26 mouse cellular contexts compared by ENCODE assay signal in the genomic region with DNA sequence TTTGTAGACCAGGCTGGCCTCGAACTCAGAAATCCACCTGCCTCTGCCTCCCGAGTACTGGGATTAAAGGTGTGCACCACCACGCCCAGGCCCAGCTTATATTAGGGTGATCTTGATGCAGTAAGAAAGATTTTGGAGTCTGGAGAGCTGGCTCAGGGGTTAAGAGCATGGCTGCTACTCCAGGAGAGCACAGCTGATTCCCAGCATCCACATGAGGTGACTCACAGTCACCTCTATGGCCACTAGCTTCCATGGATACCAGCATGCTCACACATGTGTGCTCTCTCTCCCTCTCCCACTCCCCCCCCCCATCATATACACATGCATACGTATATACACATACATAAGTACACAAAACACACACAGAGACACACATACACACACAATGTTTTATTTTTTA. TPM values are rescaled to one million over a fixed set of nuclear protein-coding genes. Genes with fewer than 3 reads are reported as not detected.
DNase-seq lines count a peak whose midpoint lies in the region; ATAC-seq and TF ChIP-seq lines count a peak whose summit lies in the region.
"Had no signal": no experiment of that assay in that cellular context is flagged by ENCODE, and none has a peak within 500 bp of the region (broad histone marks: within the 10 kb centered on the region; RNA-seq: fewer than 3 reads in every experiment).

No protein-coding gene starts in this region.

- no peaks in the 10 kb centered on the region for H3K9me3 ChIP-seq in heart, postnatal 0 days (replicated peaks; ENCODE audit: control insufficient read depth, low read length)
- H3K9me3 ChIP-seq in heart, embryonic 10.5 days: no peaks in the 10 kb centered on the region
- H3K9me3 ChIP-seq in liver, embryonic 12.5 days (replicated peaks): no peaks in the 10 kb centered on the region
- H3K9me3 ChIP-seq in intestine, embryonic 16.5 days (ENCODE audit: control insufficient read depth, low read length): no peaks in the 10 kb centered on the region
- H3K9me3 ChIP-seq: embryonic facial prominence, embryonic 13.5 days; forebrain, embryonic 13.5 days; hindbrain, embryonic 10.5 days; intestine, embryonic 15.5 days had no signal

- DNase-seq in heart, postnatal 0 days (ENCODE audit: low spot score): no peak
- no peak for DNase-seq in heart, embryonic 10.5 days (ENCODE audit: low spot score)
- no peak for DNase-seq in liver
- peak; percentile 29 for DNase-seq in A20 (ENCODE audit: low read depth, low spot score)
- DNase-seq in layer of hippocampus, adult 18-20 months (ENCODE audit: low spot score in 2 of 2): no peak
- DNase-seq: adrenal gland, postnatal 14 days; cerebellum, adult 18-20 months; cerebellum, adult 9-11 months; cerebellum, postnatal 36 days; gastrocnemius, postnatal 25 days had no signal

- no peak overlapping the region for H3K9ac ChIP-seq in heart, postnatal 0 days (replicated peaks; ENCODE audit: low read depth, low read length)
- no peak overlapping the region for H3K9ac ChIP-seq in liver, embryonic 12.5 days
- no peak overlapping the region for H3K9ac ChIP-seq in intestine, embryonic 16.5 days (ENCODE audit: low read depth, low read length)
- H3K9ac ChIP-seq: embryonic facial prominence, embryonic 13.5 days; forebrain, embryonic 13.5 days; intestine, embryonic 15.5 days had no signal

- TF ChIP-seq CTCF in heart, postnatal 0 days (IDR thresholded peaks at IDR 0.05; ENCODE audit: low read depth): no peak

- no peak overlapping the region for H3K4me3 ChIP-seq in heart, postnatal 0 days (ENCODE audit: low read depth, low read length)
- no peak overlapping the region for H3K4me3 ChIP-seq in heart, embryonic 10.5 days
- H3K4me3 ChIP-seq in liver, embryonic 12.5 days: no peak overlapping the region
- no peak overlapping the region for H3K4me3 ChIP-seq in brown adipose tissue, adult 24 weeks (ENCODE audit: insufficient read depth, low read depth, low read length)
- H3K4me3 ChIP-seq in intestine, embryonic 16.5 days (ENCODE audit: low read length): no peak overlapping the region
- H3K4me3 ChIP-seq: intestine, embryonic 15.5 days had no signal

- peaks cover 13% of the 10 kb centered on the region for H3K4me1 ChIP-seq in heart, postnatal 0 days (ENCODE audit: control insufficient read depth, insufficient read depth)
- peaks cover 24% of the 10 kb centered on the region for H3K4me1 ChIP-seq in heart, embryonic 10.5 days
- peaks cover 46% of the 10 kb centered on the region for H3K4me1 ChIP-seq in liver, embryonic 12.5 days
- H3K4me1 ChIP-seq in brown adipose tissue, adult 24 weeks (ENCODE audit: control insufficient read depth, insufficient read depth, insufficient read length, low read length): peaks cover 9% of the 10 kb centered on the region
- H3K4me1 ChIP-seq in intestine, embryonic 16.5 days (ENCODE audit: control insufficient read depth, insufficient read depth, low read length): peaks cover 15% of the 10 kb centered on the region

- no peak for TF ChIP-seq EP300 in heart, postnatal 0 days (IDR thresholded peaks at IDR 0.05; ENCODE audit: low read depth)

- 84% methylated on average over 4 of the region's 4 CpGs for WGBS in heart, postnatal 0 days
- WGBS in heart, embryonic 10.5 days: 80% methylated on average over 4 of the region's 4 CpGs
- 67% methylated on average over 4 of the region's 4 CpGs for WGBS in liver, embryonic 12.5 days (ENCODE audit: insufficient replicate concordance)
- 90% methylated on average over 4 of the region's 4 CpGs for WGBS in intestine, embryonic 16.5 days

- H3K4me2 ChIP-seq in heart, postnatal 0 days (ENCODE audit: low read depth, low read length): no peak overlapping the region
- no peak overlapping the region for H3K4me2 ChIP-seq in liver, embryonic 12.5 days
- H3K4me2 ChIP-seq in intestine, embryonic 16.5 days (ENCODE audit: low read depth, low read length): no peak overlapping the region
- H3K4me2 ChIP-seq: embryonic facial prominence, embryonic 13.5 days; intestine, embryonic 15.5 days had no signal

- no peaks in the 10 kb centered on the region for H3K36me3 ChIP-seq in heart, postnatal 0 days (replicated peaks; ENCODE audit: control insufficient read depth, insufficient read depth, low read length)
- no peaks in the 10 kb centered on the region for H3K36me3 ChIP-seq in heart, embryonic 10.5 days
- H3K36me3 ChIP-seq in liver, embryonic 12.5 days: no peaks in the 10 kb centered on the region
- H3K36me3 ChIP-seq in intestine, embryonic 16.5 days (ENCODE audit: control insufficient read depth, insufficient read depth, low read length): no peaks in the 10 kb centered on the region
- H3K36me3 ChIP-seq: embryonic facial prominence, embryonic 13.5 days; hindbrain, embryonic 10.5 days; intestine, embryonic 15.5 days had no signal

- peak overlapping the region; percentile 20; the same call in 1 of the 2 replicates for H3K27ac ChIP-seq in heart, postnatal 0 days (ENCODE audit: low read depth)
- H3K27ac ChIP-seq in heart, embryonic 10.5 days: no peak overlapping the region
- H3K27ac ChIP-seq in liver, embryonic 12.5 days: 0 out of 2 replicates have a peak overlapping the region, but pooled peaks have one; percentile 40
- H3K27ac ChIP-seq in brown adipose tissue, adult 24 weeks (replicated peaks; ENCODE audit: low read depth, low read length): 0 out of 2 replicates have a peak overlapping the region, but pooled peaks have one; percentile 13
- no peak overlapping the region for H3K27ac ChIP-seq in intestine, embryonic 16.5 days (ENCODE audit: low read length)
- H3K27ac ChIP-seq: forebrain, embryonic 13.5 days; intestine, embryonic 15.5 days had no signal

- no peak for ATAC-seq in heart, postnatal 0 days (ENCODE audit: insufficient read depth, low read depth)
- ATAC-seq in liver, embryonic 12.5 days: no peak
- ATAC-seq in intestine, embryonic 16.5 days: no peak
- ATAC-seq: forebrain, embryonic 13.5 days; intestine, embryonic 15.5 days; Patski had no signal

- H3K27me3 ChIP-seq in heart, postnatal 0 days (ENCODE audit: control insufficient read depth, insufficient read depth, low read length): no peaks in the 10 kb centered on the region
- no peaks in the 10 kb centered on the region for H3K27me3 ChIP-seq in heart, embryonic 10.5 days (ENCODE audit: insufficient read depth, poor library complexity, severe bottlenecking)
- H3K27me3 ChIP-seq in liver, embryonic 12.5 days (replicated peaks): no peaks in the 10 kb centered on the region
- no peaks in the 10 kb centered on the region for H3K27me3 ChIP-seq in intestine, embryonic 16.5 days (replicated peaks; ENCODE audit: control insufficient read depth, insufficient read depth, low read length)
- H3K27me3 ChIP-seq: embryonic facial prominence, embryonic 13.5 days; forebrain, embryonic 13.5 days; intestine, embryonic 15.5 days; Patski had no signal

RNA-seq across cellular contexts. Expression of a gene that starts 2.8 kb away (rescaled TPM):
- total RNA-seq in heart, postnatal 0 days (2014; rRNA removed; ENCODE audit: low replicate concordance): 41.9 and 59.4 TPM in 2 replicates
- 29.0 and 29.9 TPM in 2 replicates for polyA plus RNA-seq in heart, postnatal 0 days (2015; fragmentation: Nextera tagmentation; extraction: Ambion mirVana)
- polyA plus RNA-seq in heart, embryonic 10.5 days (2016; fragmentation: Nextera tagmentation; extraction: Ambion mirVana): 32.5 and 38.6 TPM in 2 replicates
- 8.7 and 10.1 TPM in 2 replicates for polyA plus RNA-seq in liver, embryonic 12.5 days (2016; fragmentation: Nextera tagmentation; extraction: Ambion mirVana)
- 93.3 and 95.4 TPM in 2 replicates for polyA plus RNA-seq in brown adipose tissue, adult 24 weeks (2012; ENCODE audit: insufficient read depth, insufficient read length, missing spikeins)
- total RNA-seq in layer of hippocampus, adult 18-20 months (2021): 10 to 100 TPM; 12.9 to 15.3 TPM
- 24.9 and 25.2 TPM in 2 replicates for polyA plus RNA-seq in intestine, embryonic 16.5 days (2015; fragmentation: Nextera tagmentation; extraction: Ambion mirVana)

RNA-seq across cellular contexts. Expression of a gene that starts 16.9 kb away (rescaled TPM):
- not detected in 2 replicates for total RNA-seq in heart, postnatal 0 days (2014; rRNA removed; ENCODE audit: low replicate concordance)
- polyA plus RNA-seq in heart, postnatal 0 days (2015; fragmentation: Nextera tagmentation; extraction: Ambion mirVana): 0.14 and 0.33 TPM in 2 replicates
- polyA plus RNA-seq in heart, embryonic 10.5 days (2016; fragmentation: Nextera tagmentation; extraction: Ambion mirVana): 0.86 and 1.1 TPM in 2 replicates
- polyA plus RNA-seq in liver, embryonic 12.5 days (2016; fragmentation: Nextera tagmentation; extraction: Ambion mirVana): 1.8 and 2.8 TPM in 2 replicates
- 0.87 TPM in 1 of 2 replicates, not detected in the other for polyA plus RNA-seq in brown adipose tissue, adult 24 weeks (2012; ENCODE audit: insufficient read depth, insufficient read length, missing spikeins)
- 10 to 100 TPM; 19.6 to 19.7 TPM for total RNA-seq in layer of hippocampus, adult 18-20 months (2021)
- polyA plus RNA-seq in intestine, embryonic 16.5 days (2015; fragmentation: Nextera tagmentation; extraction: Ambion mirVana): 2.2 and 2.8 TPM in 2 replicates
- total RNA-seq: granulocyte monocyte progenitor cell, adult 5-6 weeks had no signal

RNA-seq across cellular contexts. Expression of a gene that starts 34.3 kb away (rescaled TPM):
- 83.9 and 93.1 TPM in 2 replicates for total RNA-seq in heart, postnatal 0 days (2014; rRNA removed; ENCODE audit: low replicate concordance)
- polyA plus RNA-seq in heart, postnatal 0 days (2015; fragmentation: Nextera tagmentation; extraction: Ambion mirVana): 45.8 and 50.1 TPM in 2 replicates
- 37.9 and 41.9 TPM in 2 replicates for polyA plus RNA-seq in heart, embryonic 10.5 days (2016; fragmentation: Nextera tagmentation; extraction: Ambion mirVana)
- 24.1 and 25.1 TPM in 2 replicates for polyA plus RNA-seq in liver, embryonic 12.5 days (2016; fragmentation: Nextera tagmentation; extraction: Ambion mirVana)
- 7.8 and 10.0 TPM in 2 replicates for polyA plus RNA-seq in brown adipose tissue, adult 24 weeks (2012; ENCODE audit: insufficient read depth, insufficient read length, missing spikeins)
- total RNA-seq in layer of hippocampus, adult 18-20 months (2021): 10 to 100 TPM; 10.1 to 10.2 TPM
- polyA plus RNA-seq in intestine, embryonic 16.5 days (2015; fragmentation: Nextera tagmentation; extraction: Ambion mirVana): 36.1 and 40.1 TPM in 2 replicates

RNA-seq across cellular contexts. Expression of a gene that starts 48.3 kb away (rescaled TPM):
- not detected in 2 replicates for total RNA-seq in heart, postnatal 0 days (2014; rRNA removed; ENCODE audit: low replicate concordance)
- not detected in 2 replicates for polyA plus RNA-seq in heart, postnatal 0 days (2015; fragmentation: Nextera tagmentation; extraction: Ambion mirVana)
- polyA plus RNA-seq in heart, embryonic 10.5 days (2016; fragmentation: Nextera tagmentation; extraction: Ambion mirVana): not detected in 2 replicates
- not detected in 2 replicates for polyA plus RNA-seq in liver, embryonic 12.5 days (2016; fragmentation: Nextera tagmentation; extraction: Ambion mirVana)
- not detected in 2 replicates for polyA plus RNA-seq in brown adipose tissue, adult 24 weeks (2012; ENCODE audit: insufficient read depth, insufficient read length, missing spikeins)
- not detected for total RNA-seq in layer of hippocampus, adult 18-20 months (2021)
- polyA plus RNA-seq in intestine, embryonic 16.5 days (2015; fragmentation: Nextera tagmentation; extraction: Ambion mirVana): 0.06 TPM in 1 of 2 replicates, not detected in the other
- total RNA-seq: adrenal gland, adult 18-20 months; adrenal gland, postnatal 14 days; heart, adult 8-10 months; heart, postnatal 25 days; MEL had no signal
- polyA plus RNA-seq: activated CD4-positive, CD25-positive, alpha-beta regulatory T cell, adult 4 months; C2C12; heart, embryonic 14.5 days had no signal

RNA-seq across cellular contexts. Expression of a gene that starts 54.5 kb away (rescaled TPM):
- 7.9 and 15.2 TPM in 2 replicates for total RNA-seq in heart, postnatal 0 days (2014; rRNA removed; ENCODE audit: low replicate concordance)
- polyA plus RNA-seq in heart, postnatal 0 days (2015; fragmentation: Nextera tagmentation; extraction: Ambion mirVana): 10.5 and 11.1 TPM in 2 replicates
- polyA plus RNA-seq in heart, embryonic 10.5 days (2016; fragmentation: Nextera tagmentation; extraction: Ambion mirVana): 48.1 and 69.3 TPM in 2 replicates
- polyA plus RNA-seq in liver, embryonic 12.5 days (2016; fragmentation: Nextera tagmentation; extraction: Ambion mirVana): 45.2 and 46.5 TPM in 2 replicates
- polyA plus RNA-seq in brown adipose tissue, adult 24 weeks (2012; ENCODE audit: insufficient read depth, insufficient read length, missing spikeins): 3.6 and 5.3 TPM in 2 replicates
- total RNA-seq in layer of hippocampus, adult 18-20 months (2021): 1 to 10 TPM; 4.1 to 4.6 TPM
- polyA plus RNA-seq in intestine, embryonic 16.5 days (2015; fragmentation: Nextera tagmentation; extraction: Ambion mirVana): 29.0 and 33.3 TPM in 2 replicates

Comparison
In these comparisons a context has a peak if more than half of its experiments do, and no peak if none do; other contexts are left out.
1. H3K27ac ChIP-seq: peak in heart, postnatal 0 days (single experiment), liver, embryonic 12.5 days (single experiment) and brown adipose tissue, adult 24 weeks (single experiment); none in heart, embryonic 10.5 days (single experiment) and intestine, embryonic 16.5 days (single experiment).